Mouse (Mus musculus): ENCODE measurements around the gene Fan1.

- TF ChIP-seq MAFK (IDR thresholded peaks at IDR 0.05; ENCODE audit: insufficient read depth, low read depth, low read length), result no peak
- no peak for TF ChIP-seq ZC3H11A (IDR thresholded peaks at IDR 0.05; ENCODE audit: borderline replicate concordance, low read depth, low read length)
- no peak for TF ChIP-seq HCFC1 (IDR thresholded peaks at IDR 0.05; ENCODE audit: borderline replicate concordance, insufficient read depth, low read length)
- no peak for TF ChIP-seq CHD2 (IDR thresholded peaks at IDR 0.05; ENCODE audit: low read depth, low read length)
Observed at GRCm38 (mm10) chr7:64310241-64310640, 63.7 kb downstream of the Fan1 start.

All from ES-E14 (cell line).